Mouse (Mus musculus) myocyte (in vitro differentiated cells): ENCODE results near the gene Olfr1056.
"Not testable (repeated sequence)": the region's sequence is repeated elsewhere in the genome, so short reads cannot be mapped to it uniquely, and the experiment has no call there.

Source experiments
- CEBPB ChIP-seq: IDR thresholded peaks from 2 replicates; pipeline ENCODE4 v1.6.1; 2011; ENCODE audit warnings: mild to moderate bottlenecking, moderate library complexity; ENCODE audit not compliant: poor library complexity, insufficient read depth, severe bottlenecking
- E2F4 ChIP-seq: IDR thresholded peaks from one replicate; pipeline ENCODE4 v1.6.1; 2011; ENCODE audit warnings: mild to moderate bottlenecking, control low read depth, moderate library complexity; ENCODE audit not compliant: insufficient read depth
- MAX ChIP-seq: IDR thresholded peaks from one replicate; pipeline ENCODE4 v1.6.1; 2011; ENCODE audit warnings: low read depth, mild to moderate bottlenecking, control low read depth
- MYOD1 ChIP-seq, 3 experiments: IDR thresholded peaks; one replicate each; pipeline ENCODE4 v1.6.1; 2011; ENCODE audit warnings: control low read depth in 2 of 3, low read depth in 2 of 3, mild to moderate bottlenecking in 2 of 3, moderate library complexity in 1 of 3; ENCODE audit not compliant: insufficient read length in 2 of 3, control insufficient read depth in 1 of 3
- MYOG ChIP-seq, 3 experiments: IDR thresholded peaks; one replicate each; pipeline ENCODE4 v1.6.1; 2011; ENCODE audit warnings: control low read depth in 2 of 3, low read depth in 2 of 3, mild to moderate bottlenecking in 2 of 3; ENCODE audit not compliant: insufficient read length in 2 of 3, control insufficient read depth in 1 of 3, insufficient read depth in 1 of 3
- POLR2A ChIP-seq: IDR thresholded peaks from one replicate; pipeline ENCODE4 v1.6.1; 2011; ENCODE audit warnings: low read depth, mild to moderate bottlenecking, control low read depth, moderate library complexity; ENCODE audit not compliant: insufficient read length
- POLR2AphosphoS2 ChIP-seq: IDR thresholded peaks from one replicate; pipeline ENCODE4 v1.6.1; 2011; ENCODE audit warnings: low read depth, control low read depth; ENCODE audit not compliant: insufficient read length
- SRF ChIP-seq: IDR thresholded peaks from one replicate; pipeline ENCODE4 v1.6.1; 2011; ENCODE audit warnings: low read depth; ENCODE audit not compliant: control insufficient read depth, insufficient read length
- TCF12 ChIP-seq: IDR thresholded peaks from one replicate; pipeline ENCODE4 v1.6.1; 2011; ENCODE audit warnings: mild to moderate bottlenecking, control low read depth; ENCODE audit not compliant: poor library complexity, insufficient read depth, severe bottlenecking
- USF1 ChIP-seq: IDR thresholded peaks from one replicate; pipeline ENCODE4 v1.6.1; 2011; ENCODE audit warnings: low read depth, mild to moderate bottlenecking, control low read depth, moderate library complexity

- TF ChIP-seq POLR2A; TCF12; MYOD1 (IDR thresholded peaks at IDR 0.05; ENCODE audit: control insufficient read depth in 1 of 3, insufficient read length in 2 of 3, low read depth in 2 of 3); MAX; SRF; POLR2AphosphoS2; CEBPB; USF1; MYOG (IDR thresholded peaks at IDR 0.05; ENCODE audit: control insufficient read depth in 1 of 3, insufficient read depth in 1 of 3, insufficient read length in 2 of 3, low read depth in 2 of 3); E2F4: not testable (repeated sequence)
These were observed 10.5 kb downstream of the Olfr1056 start for GRCm38 (mm10) chr2:86351751-86352150.
